9 mouse cellular contexts compared by ENCODE assay signal in the genomic region with DNA sequence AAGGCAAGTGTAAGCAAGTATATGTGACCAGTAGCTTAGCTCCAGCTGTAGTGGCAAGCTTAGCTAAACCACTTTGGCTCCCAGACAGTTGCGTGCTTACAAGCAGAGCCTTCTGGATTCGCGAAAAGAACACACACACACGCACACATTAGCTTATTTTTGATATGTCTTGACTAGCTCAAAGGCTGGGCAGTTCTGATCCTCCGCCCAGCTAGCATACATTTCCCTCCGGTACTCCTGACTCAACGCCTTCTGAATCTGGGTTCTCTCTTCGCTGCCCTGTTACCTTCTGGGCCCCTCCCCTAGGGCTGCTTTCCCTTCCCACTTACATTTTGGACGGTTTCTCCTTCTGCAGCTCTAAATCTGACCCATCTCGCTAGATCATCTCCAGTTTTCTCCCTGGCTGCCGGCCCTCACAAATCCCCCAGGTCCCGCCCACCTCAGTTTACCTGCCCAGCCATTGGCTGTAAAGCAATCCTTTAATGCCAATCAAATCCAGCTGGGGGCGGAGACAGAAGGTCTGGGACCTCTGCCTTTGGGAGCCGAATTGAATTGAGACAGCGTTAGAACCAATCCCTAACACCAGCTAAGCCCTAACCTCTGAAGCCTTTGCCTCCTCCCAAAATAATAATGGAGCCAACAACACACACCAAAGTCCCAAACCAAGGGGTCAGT. TPM values are rescaled to one million over a fixed set of nuclear protein-coding genes. Genes with fewer than 3 reads are reported as not detected.
DNase-seq lines count a peak whose midpoint lies in the region; ATAC-seq and TF ChIP-seq lines count a peak whose summit lies in the region.
"Had no signal": no experiment of that assay in that cellular context is flagged by ENCODE, and none has a peak within 500 bp of the region (broad histone marks: within the 10 kb centered on the region; RNA-seq: fewer than 3 reads in every experiment).

No protein-coding gene starts in this region.

- no peak for TF ChIP-seq CTCF in kidney, postnatal 0 days (IDR thresholded peaks at IDR 0.05; ENCODE audit: low read depth)

- H3K4me3 ChIP-seq in heart, embryonic 13.5 days, result peak overlapping the region; percentile 43
- H3K4me3 ChIP-seq in kidney, postnatal 0 days (replicated peaks; ENCODE audit: low read depth, low read length), result peak overlapping the region; percentile 20
- H3K4me3 ChIP-seq: layer of hippocampus, adult 2 months had no signal

- DNase-seq in lung, adult 18-20 months, result peak; percentile 64 to 65
- DNase-seq in lung, postnatal 25 days (ENCODE audit: low spot score), result no peak
- DNase-seq in cerebellum, adult 9-11 months, result peak; percentile 86
- DNase-seq in kidney, postnatal 0 days (ENCODE audit: low spot score), result peak; percentile 82
- peak; percentile 68 to 80 for DNase-seq in lung, postnatal 4 days
- DNase-seq in thymus, postnatal 25 days, result peak; percentile 39
- no peak for DNase-seq in adipocyte (ENCODE audit: low spot score)

- peaks cover 58% of the 10 kb centered on the region for H3K27me3 ChIP-seq in heart, embryonic 13.5 days (replicated peaks)
- H3K27me3 ChIP-seq in kidney, postnatal 0 days (ENCODE audit: insufficient read depth, low read length), result no peaks in the 10 kb centered on the region

- no peak overlapping the region for H3K27ac ChIP-seq in heart, embryonic 13.5 days (replicated peaks)
- H3K27ac ChIP-seq in kidney, postnatal 0 days, result no peak overlapping the region
- H3K27ac ChIP-seq: layer of hippocampus, adult 2 months had no signal

- peak overlapping the region; percentile 69 for H3K4me2 ChIP-seq in heart, embryonic 13.5 days
- H3K4me2 ChIP-seq in kidney, postnatal 0 days (ENCODE audit: low read length), result peak overlapping the region; percentile 50

- peaks cover 4% of the 10 kb centered on the region; the same call in 1 of the 2 replicates for H3K9me3 ChIP-seq in heart, embryonic 13.5 days
- H3K9me3 ChIP-seq in kidney, postnatal 0 days (replicated peaks; ENCODE audit: low read length), result no peaks in the 10 kb centered on the region

- no peaks in the 10 kb centered on the region for H3K36me3 ChIP-seq in heart, embryonic 13.5 days
- H3K36me3 ChIP-seq in kidney, postnatal 0 days (ENCODE audit: insufficient read depth, low read length), result no peaks in the 10 kb centered on the region

- WGBS in heart, embryonic 13.5 days, result 8% methylated on average over 15 of the region's 15 CpGs
- WGBS in kidney, postnatal 0 days, result 5% methylated on average over 15 of the region's 15 CpGs

- H3K4me1 ChIP-seq in heart, embryonic 13.5 days, result peaks cover 21% of the 10 kb centered on the region
- 0 out of 2 replicates have a peak, but pooled peaks cover 3% of the 10 kb centered on the region for H3K4me1 ChIP-seq in kidney, postnatal 0 days (replicated peaks; ENCODE audit: insufficient read depth, low read length)

- H3K9ac ChIP-seq in heart, embryonic 13.5 days, result peak overlapping the region; percentile 69
- H3K9ac ChIP-seq in kidney, postnatal 0 days (ENCODE audit: low read depth, low read length), result 0 out of 2 replicates have a peak overlapping the region, but pooled peaks have one; percentile 19

- ATAC-seq in heart, embryonic 13.5 days (ENCODE audit: extremely low read depth, insufficient number of reproducible peaks, low FRiP score, low TSS enrichment), result no peak
- peak; percentile 53 for ATAC-seq in kidney, postnatal 0 days (replicated peaks; ENCODE audit: low FRiP score, low read depth)

RNA-seq across cellular contexts. Expression of a gene that starts 11.2 kb away (rescaled TPM):
- polyA plus RNA-seq in heart, embryonic 13.5 days (2015; fragmentation: Nextera tagmentation; extraction: Ambion mirVana), result 23.1 and 24.4 TPM in 2 replicates
- 163 and 172 TPM in 2 replicates for polyA plus RNA-seq in kidney, postnatal 0 days (2015; fragmentation: Nextera tagmentation; extraction: Ambion mirVana)

RNA-seq across cellular contexts. Expression of a gene that starts 18.1 kb away (rescaled TPM):
- polyA plus RNA-seq in heart, embryonic 13.5 days (2015; fragmentation: Nextera tagmentation; extraction: Ambion mirVana), result 0.37 and 0.38 TPM in 2 replicates
- polyA plus RNA-seq in kidney, postnatal 0 days (2015; fragmentation: Nextera tagmentation; extraction: Ambion mirVana), result 0.33 TPM in 2 replicates

RNA-seq across cellular contexts. Expression of a gene that starts 35.4 kb away (rescaled TPM):
- polyA plus RNA-seq in heart, embryonic 13.5 days (2015; fragmentation: Nextera tagmentation; extraction: Ambion mirVana), result 7.1 and 7.7 TPM in 2 replicates
- polyA plus RNA-seq in kidney, postnatal 0 days (2015; fragmentation: Nextera tagmentation; extraction: Ambion mirVana), result 12.0 and 12.6 TPM in 2 replicates

RNA-seq across cellular contexts. Expression of a gene that starts 35.8 kb away (rescaled TPM):
- 13.8 and 19.0 TPM in 2 replicates for polyA plus RNA-seq in heart, embryonic 13.5 days (2015; fragmentation: Nextera tagmentation; extraction: Ambion mirVana)
- 26.8 TPM in 2 replicates for polyA plus RNA-seq in kidney, postnatal 0 days (2015; fragmentation: Nextera tagmentation; extraction: Ambion mirVana)

Comparison
In these comparisons a context has a peak if more than half of its experiments do, and no peak if none do; other contexts are left out.
1. DNase-seq: peak in lung, adult 18-20 months (2 of 2), cerebellum, adult 9-11 months (single experiment), kidney, postnatal 0 days (single experiment), lung, postnatal 4 days (2 of 2) and thymus, postnatal 25 days (single experiment); none in lung, postnatal 25 days (single experiment) and adipocyte (single experiment).